Mouse (Mus musculus): ENCODE data around the gene Uty. TPM values are rescaled to one million over a fixed set of nuclear protein-coding genes. Genes with fewer than 3 reads are reported as not detected.

Gene Uty
- polyA plus RNA-seq (2014; fragmentation: Illumina TruSeq; extraction: RNeasy Lipid Tissue Mini Kit (QIAGEN cat#74804); ENCODE audit: low read depth, low replicate concordance): not detected

DNA sequence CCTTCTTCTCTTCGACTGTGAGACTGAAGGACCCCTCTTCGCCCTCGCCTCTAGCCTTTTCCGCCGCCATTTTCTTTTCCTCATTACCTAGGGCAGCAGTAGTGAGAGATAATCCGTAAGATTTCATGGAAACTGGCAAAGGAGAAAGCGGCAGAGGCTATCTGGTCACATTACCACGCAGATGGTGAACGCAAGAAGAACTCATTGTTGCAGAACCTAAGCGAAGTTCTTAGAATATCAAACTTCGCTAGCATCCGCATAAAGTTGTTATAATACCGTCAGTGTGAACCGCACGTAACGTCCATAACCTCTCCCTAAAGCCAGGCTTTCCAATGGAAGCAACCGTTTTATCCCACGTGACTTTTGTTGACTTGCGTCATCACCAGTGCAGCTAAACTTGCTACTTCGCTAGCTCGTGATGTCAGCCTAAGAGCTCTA, at the start of gene Uty:
Gene Uty (minus strand): TSS at position 334 of the 438 bp plus-strand sequence.

DNA sequence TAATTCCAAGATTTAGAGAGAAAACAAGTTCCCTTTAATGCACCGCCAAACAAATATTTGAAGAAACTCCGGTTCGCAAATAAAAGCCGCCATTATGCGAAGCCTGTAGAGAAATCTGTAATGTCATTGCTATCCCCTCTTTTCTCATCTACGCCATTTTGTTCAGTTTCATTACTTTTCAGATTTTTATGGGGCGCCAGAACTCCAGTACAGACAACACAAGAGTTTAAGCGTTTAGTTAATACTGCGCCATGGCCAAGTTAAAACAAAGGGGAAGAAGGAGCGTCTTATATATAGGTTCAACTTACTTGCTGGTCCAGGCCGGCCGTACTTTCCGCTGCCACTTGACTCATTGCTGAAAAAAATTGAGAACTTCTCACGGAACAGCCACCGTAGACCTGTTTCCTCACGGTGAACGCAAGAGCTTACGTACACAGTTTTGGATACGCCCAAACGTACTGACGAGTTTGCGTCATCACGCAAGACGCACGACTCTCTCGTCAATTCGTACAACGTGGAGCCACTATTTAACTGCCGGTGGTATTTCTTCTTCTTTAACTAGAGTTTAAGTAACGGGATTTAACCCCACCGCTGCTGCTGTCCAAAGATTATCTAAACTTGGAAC, 40.7 kb upstream of the Uty start, which contains the start of gene Ddx3y:
Gene Ddx3y (minus strand): TSS at position 459 of the 625 bp plus-strand sequence.

Other genes starting within 250 kb of the Uty start
- not detected for gene Eif2s3y, start 235.2 kb downstream of the Uty start, polyA plus RNA-seq (2014; fragmentation: Illumina TruSeq; extraction: RNeasy Lipid Tissue Mini Kit (QIAGEN cat#74804); ENCODE audit: low read depth, low replicate concordance)
- gene Ddx3y, start 40.9 kb upstream of the Uty start, polyA plus RNA-seq (2014; fragmentation: Illumina TruSeq; extraction: RNeasy Lipid Tissue Mini Kit (QIAGEN cat#74804); ENCODE audit: low read depth, low replicate concordance): not detected
- not detected for gene Usp9y, start 214.0 kb upstream of the Uty start, polyA plus RNA-seq (2014; fragmentation: Illumina TruSeq; extraction: RNeasy Lipid Tissue Mini Kit (QIAGEN cat#74804); ENCODE audit: low read depth, low replicate concordance)